Mouse (Mus musculus) heart, postnatal 10 days (tissue): ENCODE data around the gene Dclk3. TPM values are rescaled to one million over a fixed set of nuclear protein-coding genes. Genes with fewer than 3 reads are reported as not detected.

Source experiments
- DNase-seq, 2 experiments: peaks; one replicate each; pipeline ENCODE4 v3.0.0; 2021
- intact Hi-C: fragments of 180-260 bp; cut with DNase I; formaldehyde crosslinking; loops from one replicate; pipeline ENCODE4 v1.15.1; 2025
- total RNA-seq, 2 experiments: library from RNA; stranded (reverse); gene quantifications; 2 replicates each; pipeline ENCODE4 v1.2.3; 2021

Dclk3 gene
- total RNA-seq, 2 experiments from 2014 or later: 0.41 to 0.60 TPM

DNA sequence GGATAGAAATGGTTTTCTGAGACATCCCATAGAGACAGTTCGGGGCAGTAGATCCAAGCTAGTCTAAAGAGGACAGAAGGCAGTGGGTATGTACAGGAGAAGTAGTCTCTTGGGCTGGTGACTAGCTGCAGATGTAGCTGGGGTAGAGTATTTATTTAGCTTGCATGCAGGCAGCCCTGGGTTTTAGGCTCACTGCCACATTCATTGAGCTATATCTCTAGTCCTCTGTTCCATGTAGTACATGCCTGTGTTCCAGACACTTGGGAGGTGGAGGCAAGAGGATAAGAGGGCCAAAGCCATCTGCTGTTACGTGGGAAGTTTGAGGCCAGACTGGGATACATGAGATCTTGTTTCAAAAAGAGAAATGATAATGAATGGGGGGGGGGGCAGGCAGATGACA, 3.5 kb upstream of the Dclk3 start:
- no peak for DNase-seq
- intact Hi-C loops: no loop called here

DNA sequence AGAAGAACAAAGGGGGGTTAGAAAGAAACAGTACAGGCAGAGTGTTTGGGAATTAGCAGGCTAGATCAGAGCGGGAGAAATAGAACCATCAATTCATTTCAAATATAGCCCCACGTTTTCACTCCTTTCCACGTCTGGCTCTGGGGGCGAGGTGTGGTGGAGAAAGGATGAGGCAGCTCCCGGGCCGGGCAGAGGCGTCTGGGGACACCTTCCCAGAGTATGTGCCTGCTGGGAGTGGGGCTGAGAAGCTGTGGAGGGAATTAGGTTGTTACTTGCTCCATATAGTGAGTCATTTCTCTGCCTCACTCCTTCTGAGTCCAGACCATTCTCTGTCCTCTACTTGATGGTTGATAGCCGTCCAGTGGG, 938 bp downstream of the Dclk3 start:
- intact Hi-C loops: no loop called here
- no peak for DNase-seq

DNA sequence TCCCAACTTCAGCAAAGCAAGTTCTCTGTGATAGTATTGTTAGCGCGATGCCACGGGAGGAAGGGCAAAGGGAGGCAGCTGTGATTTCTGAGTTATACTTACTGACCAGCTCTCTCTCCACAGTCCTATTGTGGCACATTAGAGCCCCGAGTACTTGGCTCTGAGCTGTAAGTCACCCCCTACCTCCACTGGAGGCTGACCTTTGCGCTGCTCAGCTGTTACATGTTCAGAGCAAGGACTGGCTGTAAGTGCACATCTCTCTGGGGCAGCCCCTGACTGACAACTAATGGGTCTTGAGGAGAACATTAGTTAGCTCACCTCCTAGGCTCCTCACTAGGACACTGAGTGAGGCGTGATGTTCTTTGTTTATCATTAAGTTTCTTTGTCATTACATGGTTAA, 1.6 kb downstream of the Dclk3 start:
- no peak for DNase-seq
- intact Hi-C loops: no loop called here

DNA sequence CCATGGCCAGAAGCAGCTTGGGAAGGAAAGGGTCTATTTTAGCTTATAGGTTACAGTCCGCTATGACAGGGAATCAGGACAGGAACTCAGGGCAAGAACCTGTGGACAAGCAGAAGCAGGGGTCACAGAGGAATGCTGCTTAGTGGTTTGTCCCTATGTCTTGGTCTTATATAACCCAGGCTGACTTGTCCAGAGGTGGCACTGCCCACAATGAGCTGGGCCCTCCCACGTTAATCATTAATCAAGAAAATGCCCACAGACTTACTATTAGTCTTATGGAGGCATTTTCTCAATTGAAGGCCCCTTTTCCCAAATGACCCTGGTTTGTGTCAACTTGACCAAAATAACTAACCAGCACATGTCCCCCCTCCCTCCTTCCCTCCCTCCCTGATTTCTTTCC, 2.3 kb downstream of the Dclk3 start:
- intact Hi-C loops: no loop called here
- no peak for DNase-seq

DNA sequence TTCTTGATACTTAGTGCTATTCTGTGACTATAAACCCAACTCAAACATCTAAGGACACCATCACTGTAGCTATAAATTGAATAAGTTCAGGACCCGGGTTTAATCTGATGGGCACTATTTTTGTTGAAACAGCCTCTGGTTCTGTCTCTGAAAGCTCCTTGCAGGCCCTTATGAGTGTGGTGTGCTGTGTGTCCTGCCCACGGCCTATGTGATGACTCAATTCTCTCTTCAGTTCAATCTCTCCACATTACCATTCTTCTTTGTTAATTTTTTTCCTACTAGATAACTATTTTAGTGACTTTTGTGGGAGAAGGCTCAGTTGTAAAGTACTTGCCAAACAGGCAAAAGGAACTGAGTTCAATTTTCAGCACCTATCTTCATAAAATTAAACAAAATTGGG, 7.3 kb downstream of the Dclk3 start:
- no peak for DNase-seq
- intact Hi-C loops: no loop called here

DNA sequence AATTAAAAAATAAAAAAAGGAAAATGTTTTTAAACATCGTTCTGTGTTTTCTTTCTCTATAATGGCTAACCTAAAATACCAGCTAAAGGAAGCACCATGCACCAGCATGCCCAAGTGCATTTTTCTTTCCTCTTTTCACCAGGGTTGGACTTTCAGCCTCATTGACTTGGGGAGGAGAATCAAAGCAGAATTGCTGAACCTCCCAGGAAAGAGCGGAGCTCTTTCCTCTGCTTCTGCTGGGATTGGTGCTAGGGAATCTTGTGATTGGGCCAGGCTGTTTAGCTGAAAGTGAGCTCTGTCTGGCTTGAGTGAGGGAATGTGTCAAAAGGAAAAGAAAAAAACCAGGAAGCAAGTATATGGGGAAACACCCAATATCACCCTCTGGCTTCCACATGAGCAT, 10.1 kb downstream of the Dclk3 start:
- intact Hi-C loops: no loop called here
- DNase-seq: no peak

DNA sequence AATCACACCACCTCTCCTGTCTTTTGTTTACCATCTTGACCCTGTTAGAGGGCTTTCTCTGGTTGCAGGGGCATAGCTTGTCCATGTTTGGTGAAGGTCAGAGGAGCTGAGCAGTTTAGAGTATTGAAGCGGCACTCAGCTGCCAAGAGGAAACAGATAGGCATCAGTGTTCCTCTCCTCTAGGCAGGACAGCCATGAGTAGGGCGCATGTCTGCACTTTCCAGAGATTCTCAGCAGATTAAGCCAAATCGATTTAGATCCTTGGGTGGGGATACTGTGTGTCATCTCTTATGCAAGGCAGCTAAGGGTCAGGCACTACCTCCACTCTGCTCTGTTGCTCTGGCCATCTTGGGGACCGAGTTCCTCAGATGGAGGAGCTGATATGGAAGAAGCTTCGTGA, 11.0 kb downstream of the Dclk3 start:
- intact Hi-C loops: no loop called here

DNA sequence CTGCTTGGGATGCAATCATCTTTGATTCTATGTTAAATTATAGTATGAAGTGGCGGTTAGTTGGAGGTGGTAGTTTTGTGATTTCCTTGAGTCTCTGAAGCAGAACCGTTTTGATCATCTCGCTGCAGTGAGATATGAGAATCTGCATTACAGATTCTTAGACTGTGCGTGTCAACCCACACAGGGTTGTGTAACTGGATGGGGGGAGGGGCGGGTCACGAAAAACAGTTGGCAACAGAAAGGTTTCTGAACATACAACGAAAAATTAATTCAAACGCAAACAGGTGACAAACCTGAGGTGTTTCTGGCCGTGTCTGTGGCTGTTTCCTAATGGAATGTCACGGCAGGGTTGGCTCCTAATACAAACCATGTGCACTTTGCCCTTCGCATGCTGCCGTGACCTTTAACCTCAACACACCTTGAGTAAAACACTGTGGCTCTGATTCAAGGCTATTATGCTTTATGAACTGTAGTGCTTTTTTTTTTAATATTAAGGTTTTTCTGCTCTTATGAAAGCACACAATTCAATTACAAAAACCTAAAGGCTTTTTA, 12.0 kb downstream of the Dclk3 start:
- intact Hi-C loops: no loop called here

More for the DNA sequence above, 11.0 kb downstream of the Dclk3 start:
- DNase-seq: no peak

DNA sequence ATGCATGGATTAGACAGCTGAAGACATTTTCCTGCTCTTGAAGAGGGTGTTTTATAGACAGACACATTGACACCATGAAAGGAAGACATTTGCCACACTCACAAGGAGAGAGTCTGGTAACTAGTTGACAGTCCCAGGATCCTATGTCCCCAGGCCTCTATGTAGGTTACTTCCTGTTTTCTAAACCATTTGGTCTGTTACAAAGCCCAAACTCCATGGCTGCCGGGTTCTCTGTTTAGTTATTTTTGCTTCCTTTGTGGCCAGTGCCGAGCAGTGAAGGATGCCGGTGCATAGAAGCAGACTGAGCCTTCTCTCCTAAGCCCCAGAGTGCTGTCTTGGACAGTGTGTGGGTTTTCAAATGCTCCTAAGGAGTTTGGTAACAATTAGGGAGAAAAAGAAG, 15.0 kb downstream of the Dclk3 start:
- intact Hi-C loops: no loop called here
- DNase-seq: no peak

More for the DNA sequence above, 12.0 kb downstream of the Dclk3 start:
- no peak for DNase-seq

DNA sequence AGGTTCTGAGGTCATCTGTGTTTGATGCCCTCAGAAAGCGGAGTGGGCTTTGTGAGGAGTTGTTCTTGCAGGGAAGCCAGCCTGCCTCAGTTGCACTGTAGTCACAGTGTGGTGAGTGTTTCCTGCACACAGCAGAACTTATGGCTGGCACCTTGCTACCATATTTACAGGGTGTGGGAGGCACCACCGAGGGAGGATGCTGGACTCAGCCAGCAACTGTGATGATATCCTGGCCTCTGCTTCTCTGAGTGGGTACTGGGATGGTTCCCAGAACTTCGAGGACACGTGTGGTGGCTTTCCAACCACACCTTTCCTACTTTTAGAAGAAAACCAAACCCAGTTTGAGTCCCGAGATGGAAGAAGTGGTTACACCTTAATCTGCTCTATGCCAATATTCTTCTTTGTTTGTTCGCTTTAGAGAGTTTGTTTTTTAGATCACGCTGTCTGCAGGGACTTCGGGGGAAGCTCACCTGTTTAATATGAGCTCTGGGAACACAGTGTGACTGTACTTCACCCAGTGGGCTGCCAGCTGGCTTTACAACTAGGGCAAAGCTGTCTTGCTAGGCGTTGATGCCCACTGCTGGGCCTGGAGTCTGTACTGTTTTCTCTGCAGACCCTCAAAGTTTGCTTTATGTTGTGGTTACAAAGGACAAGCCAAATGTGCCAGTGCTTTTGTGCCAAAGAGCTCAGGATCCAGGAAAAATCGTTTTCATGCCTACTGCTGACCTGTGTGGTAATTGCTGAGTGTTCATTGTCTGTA, 18.5 kb downstream of the Dclk3 start:
- intact Hi-C loops: no loop called here
- DNase-seq: no peak

DNA sequence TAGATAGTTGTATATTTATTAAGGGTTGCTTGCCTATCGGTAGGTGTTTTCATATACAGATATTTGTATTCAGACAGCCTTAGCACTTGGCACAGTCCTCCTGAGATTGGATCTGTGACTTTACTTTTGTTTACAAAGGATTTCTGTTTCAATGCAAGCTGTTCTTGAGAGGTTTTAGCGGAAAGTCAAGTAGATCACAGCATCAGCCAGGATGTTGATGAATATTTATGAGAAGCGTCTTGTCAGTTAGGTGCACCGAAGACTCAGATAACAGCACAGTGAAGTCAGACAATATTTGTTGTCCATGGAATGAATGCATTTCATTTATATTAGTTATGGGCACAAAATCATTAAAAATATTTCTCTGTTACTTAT, 19.0 kb downstream of the Dclk3 start:
- intact Hi-C loops: no loop called here
- DNase-seq: no peak

DNA sequence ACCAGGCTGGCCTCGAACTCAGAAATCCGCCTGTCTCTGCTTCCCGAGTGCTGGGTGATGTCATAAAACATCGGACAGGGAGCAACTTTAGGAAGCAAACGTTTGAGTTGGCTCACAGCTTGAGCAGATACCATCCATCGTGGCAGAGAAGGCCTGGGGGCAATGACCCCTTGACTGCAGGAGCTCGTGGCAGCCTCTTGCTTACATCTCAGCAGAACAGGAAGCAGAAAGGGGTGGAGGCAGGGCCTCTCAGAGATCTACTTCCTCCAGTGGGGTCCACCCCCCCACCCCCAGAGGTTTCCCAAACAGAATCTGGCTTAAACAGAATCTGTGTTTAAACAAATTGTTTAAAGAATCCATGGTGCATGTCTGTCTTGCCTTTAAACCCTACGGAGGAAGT, 20.6 kb downstream of the Dclk3 start:
- intact Hi-C loops: no loop called here
- DNase-seq: no peak

DNA sequence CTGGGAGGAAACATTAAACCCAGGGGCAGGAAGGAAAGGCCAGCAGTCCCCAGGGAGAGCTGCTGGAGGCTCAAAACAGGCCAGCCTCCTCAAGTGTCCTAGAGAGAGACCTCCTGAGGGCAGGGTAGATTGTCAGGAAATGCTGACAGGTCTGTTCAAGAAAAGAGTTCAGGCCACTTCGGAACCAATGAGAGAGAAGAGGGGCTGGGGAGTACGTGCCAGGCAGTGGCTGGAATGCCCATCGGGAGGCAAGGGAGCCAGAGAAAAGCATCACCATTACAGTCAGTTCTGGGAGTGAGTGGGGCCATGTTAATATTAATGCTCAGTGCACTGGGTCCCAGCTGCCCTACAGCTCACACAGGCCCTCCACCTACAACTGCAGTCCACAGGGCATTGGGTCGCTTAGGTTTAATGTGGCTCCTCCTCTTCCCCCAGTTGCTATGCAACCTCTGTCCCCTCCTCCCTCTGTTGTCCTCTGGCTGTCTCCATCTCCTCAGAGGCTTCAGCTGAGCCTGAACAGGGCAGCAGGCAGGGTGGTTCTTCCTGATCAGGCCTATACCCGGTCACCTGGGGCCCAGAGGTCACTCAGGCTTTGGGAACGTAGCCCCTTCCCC, 21.4 kb downstream of the Dclk3 start:
- intact Hi-C loops: no loop called here

DNA sequence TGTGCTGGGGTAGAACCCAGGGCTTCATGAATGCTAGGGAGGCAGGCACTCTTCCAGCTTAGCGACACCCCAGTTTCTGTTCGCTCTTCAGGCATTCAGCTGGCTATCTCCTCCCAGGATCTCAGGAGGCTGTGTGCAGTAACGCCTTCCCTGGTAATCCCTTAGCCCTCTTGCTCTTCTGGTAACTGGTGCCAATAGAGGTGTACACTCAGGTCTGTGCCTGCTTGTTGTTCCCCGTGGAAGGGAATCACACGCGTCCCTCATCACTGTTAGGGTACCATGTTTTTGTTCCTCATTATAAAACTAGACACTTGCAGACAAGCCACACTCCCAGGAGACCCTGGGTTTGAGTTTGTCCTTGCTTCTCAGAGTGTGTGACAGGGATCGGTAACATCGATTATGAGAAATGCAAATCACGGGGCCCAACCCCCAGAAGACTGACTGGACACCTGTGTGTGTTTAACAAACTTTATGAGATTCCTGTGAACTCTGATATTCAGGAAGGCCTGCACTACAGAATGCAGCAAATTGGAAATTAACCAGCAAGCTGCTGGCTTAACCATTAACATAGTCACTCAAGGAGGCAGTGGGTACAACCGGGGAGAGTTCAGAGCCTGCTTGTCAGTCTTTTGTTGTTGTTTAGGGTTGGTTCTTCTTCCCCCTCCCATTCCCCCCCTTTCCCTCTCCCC, 22.7 kb downstream of the Dclk3 start:
- intact Hi-C loops: no loop called here
- DNase-seq: no peak

More for the DNA sequence above, 21.4 kb downstream of the Dclk3 start:
- no peak for DNase-seq

DNA sequence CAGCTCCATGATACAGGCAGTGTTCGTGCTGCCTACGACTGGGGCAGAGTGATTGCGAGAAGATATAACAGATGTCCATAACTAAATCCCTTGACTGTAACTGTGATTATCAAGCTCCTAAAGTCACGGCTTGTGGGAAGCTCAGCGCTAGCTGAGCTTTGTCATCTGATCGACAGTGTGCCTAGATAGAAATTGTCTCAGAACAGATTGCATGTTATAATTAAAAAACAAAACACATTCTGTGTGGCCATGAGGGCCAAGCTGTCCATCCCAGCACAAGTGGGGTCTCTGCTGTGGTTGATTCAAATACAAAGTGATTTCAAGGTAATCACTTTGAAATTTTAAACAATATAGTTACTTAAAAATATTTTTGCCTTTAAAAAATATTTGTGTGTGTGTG, 26.8 kb downstream of the Dclk3 start:
- intact Hi-C loops: no loop called here
- no peak for DNase-seq

DNA sequence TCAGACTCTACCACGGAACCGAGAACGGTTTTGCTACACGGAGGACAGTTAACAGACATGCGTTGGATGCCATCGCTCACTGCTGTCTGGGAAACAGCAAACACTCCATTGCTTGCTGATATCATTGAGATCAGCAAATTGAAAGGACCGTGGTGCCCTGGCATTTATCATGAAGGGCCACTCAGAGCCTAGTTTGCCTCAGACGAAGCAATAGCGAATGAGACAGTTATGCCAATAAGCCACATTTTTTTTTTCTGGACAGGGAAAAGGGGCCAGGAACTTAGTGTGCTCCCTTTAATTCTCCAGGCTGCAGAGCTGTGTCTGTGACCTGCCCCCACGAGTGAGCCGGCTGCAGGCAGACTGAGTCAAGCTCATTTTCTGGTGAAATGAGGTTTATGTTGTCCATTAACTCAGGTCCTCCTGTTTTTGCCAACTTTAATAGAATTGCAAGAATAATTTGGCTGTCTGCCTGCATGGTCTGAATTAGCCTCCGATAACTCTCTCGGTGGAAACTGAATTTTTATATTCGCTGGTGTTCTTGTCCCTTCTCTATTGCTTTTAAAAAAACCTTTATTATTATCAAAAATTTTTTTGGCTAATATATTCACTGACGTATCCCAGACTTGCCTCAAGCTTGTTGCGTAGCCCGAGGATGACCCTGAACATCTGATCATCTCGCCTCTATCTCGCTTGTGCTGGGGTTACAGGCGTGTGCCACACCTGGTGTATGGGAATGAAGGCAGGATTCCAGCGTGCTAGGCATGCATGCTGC, 35.0 kb downstream of the Dclk3 start:
- peak in 1 of 2 experiments; percentile 6 for DNase-seq
- intact Hi-C loops: no loop called here

DNA sequence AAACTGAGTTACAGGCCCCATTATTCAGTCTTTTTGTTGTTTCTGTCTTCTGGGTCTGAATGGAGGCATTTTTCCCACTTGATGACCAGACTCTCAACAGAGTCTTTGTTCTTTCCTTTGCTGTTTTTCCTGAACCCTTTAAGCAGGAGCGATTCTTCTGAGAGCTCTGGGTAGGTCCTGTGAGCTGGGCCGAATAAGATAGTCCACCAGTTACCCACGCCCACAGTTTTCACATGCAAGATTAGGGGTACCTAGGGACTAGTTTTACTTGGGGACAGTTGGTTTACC, 35.5 kb downstream of the Dclk3 start:
- DNase-seq: no peak
- intact Hi-C loops: no loop called here

DNA sequence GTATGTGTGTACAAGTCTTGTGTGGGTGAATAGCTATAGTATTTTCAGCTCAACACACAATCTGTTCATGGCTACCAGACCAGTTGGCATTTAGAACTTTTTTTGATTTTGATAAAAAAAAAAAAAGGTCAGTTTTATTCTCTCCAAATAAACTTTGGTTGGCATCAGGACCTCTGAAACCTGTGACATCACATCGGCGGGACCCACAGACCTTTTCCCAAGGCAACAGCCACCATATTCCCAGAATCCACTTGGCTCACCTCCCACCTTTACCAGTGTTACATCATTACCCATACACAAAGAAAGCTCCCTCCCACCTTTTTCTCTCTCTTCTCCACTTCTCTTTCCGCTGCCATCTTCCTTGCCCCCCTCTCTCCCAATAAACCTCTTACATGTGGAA, 36.4 kb downstream of the Dclk3 start:
- DNase-seq: no peak
- intact Hi-C loops: loop anchor here (5.0 kb wide), 1 partner anchor 48 kb away; no protein-coding TSS in a partner anchor

DNA sequence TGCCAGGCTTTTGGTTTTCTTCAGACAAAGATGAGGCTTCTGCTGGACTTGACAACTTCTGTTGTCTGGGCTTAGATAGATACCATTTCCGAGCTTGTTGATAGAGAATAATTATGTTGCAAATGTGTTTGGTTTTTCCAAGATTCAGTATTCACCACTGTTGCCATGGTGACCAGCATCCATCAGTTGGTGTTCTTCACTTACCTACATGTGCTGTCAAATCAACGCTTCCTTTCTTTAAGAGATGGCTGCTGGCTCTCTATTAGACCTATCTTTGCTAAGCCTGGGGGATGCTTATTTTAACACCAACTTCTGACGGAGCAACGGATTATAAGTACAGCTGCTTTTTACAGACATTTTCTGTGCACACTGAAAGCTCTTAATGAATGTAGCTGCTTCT, 37.1 kb downstream of the Dclk3 start:
- intact Hi-C loops: loop anchor here (5.0 kb wide), 1 partner anchor 49 kb away; no protein-coding TSS in a partner anchor

DNA sequence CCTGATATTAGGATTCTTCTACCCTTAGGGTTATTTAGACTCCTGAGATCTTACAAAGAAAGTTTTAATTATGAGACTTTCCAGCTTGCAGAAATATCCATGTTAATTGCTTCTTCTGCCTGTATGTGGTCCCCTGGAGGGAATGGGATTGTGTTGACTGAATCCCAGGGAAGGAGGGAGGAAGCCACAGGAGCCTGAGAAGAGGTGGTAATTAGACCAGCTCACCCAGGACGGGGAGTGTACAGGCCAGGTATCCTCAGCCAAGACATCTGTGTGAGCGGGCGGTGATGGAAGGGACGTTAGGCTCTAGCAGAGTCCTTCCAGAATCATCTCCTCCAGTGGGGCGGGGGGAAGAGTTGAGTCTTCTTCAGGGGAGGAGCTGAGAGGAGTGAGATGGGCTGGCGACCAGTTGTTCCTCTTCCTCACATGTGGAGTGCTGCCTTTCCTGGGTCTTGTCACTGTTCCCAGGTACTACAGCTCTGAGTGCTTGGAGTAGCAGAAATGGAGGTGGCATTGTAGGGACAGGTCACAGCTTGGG, 37.7 kb downstream of the Dclk3 start:
- no peak for DNase-seq
- intact Hi-C loops: loop anchor here (5.0 kb wide), 1 partner anchor 49 kb away; no protein-coding TSS in a partner anchor

More for the DNA sequence above, 37.1 kb downstream of the Dclk3 start:
- no peak for DNase-seq
